Mouse (Mus musculus) neural tube, embryonic 11.5 days (tissue): ENCODE measurements at regions not wholly inside any gene's neighbourhood (a gene's known extent, or its start where the extent isn't known, plus 50 kb on each side); places are given as distances from the start of the nearest gene placed in this dataset.

Source experiments
- ATAC-seq: fragments of 200-750 bp; cut with Nextera tagmentation; 2 replicates; pipeline ENCODE4 v1.8.0; 2017; ENCODE audit warnings: moderate number of reproducible peaks, mild to moderate bottlenecking, moderate TSS enrichment, moderate library complexity; ENCODE audit not compliant: insufficient read depth, low FRiP score, low TSS enrichment
- DNase-seq: peaks from one replicate; pipeline ENCODE4 v3.0.0-alpha.2; 2015; ENCODE audit warnings: low spot score
- H3K27ac ChIP-seq: fragments of 300-500 bp; sonication (generic); 2 replicates; pipeline ENCODE4 v1.5.1; 2014; ENCODE audit warnings: low read depth, mild to moderate bottlenecking, low read length
- H3K27me3 ChIP-seq: fragments of 300-500 bp; sonication (generic); 2 replicates; pipeline ENCODE4 v1.6.1; 2014; ENCODE audit warnings: mild to moderate bottlenecking, low read length, mixed read lengths; ENCODE audit not compliant: control insufficient read depth, insufficient read depth
- H3K36me3 ChIP-seq: fragments of 300-500 bp; sonication (generic); 2 replicates; pipeline ENCODE4 v1.6.1; 2014; ENCODE audit warnings: mild to moderate bottlenecking, low read length, moderate library complexity, mixed read lengths; ENCODE audit not compliant: control insufficient read depth, insufficient read depth
- H3K4me1 ChIP-seq: fragments of 300-500 bp; sonication (generic); 2 replicates; pipeline ENCODE4 v1.6.1; 2014; ENCODE audit warnings: low read length, mixed read lengths; ENCODE audit not compliant: control insufficient read depth, insufficient read depth
- H3K4me2 ChIP-seq: fragments of 300-500 bp; sonication (generic); 2 replicates; pipeline ENCODE4 v1.6.1; 2014; ENCODE audit warnings: low read depth, mild to moderate bottlenecking, moderate library complexity
- H3K4me3 ChIP-seq: fragments of 300-500 bp; sonication (generic); 2 replicates; pipeline ENCODE4 v1.5.1; 2014; ENCODE audit warnings: low read depth, low read length
- H3K9ac ChIP-seq: fragments of 300-500 bp; sonication (generic); 2 replicates; pipeline ENCODE4 v1.6.1; 2014; ENCODE audit warnings: mild to moderate bottlenecking, low read length
- H3K9me3 ChIP-seq: fragments of 300-500 bp; sonication (generic); 2 replicates; pipeline ENCODE4 v1.6.1; 2016; ENCODE audit warnings: low read length; ENCODE audit not compliant: control insufficient read depth
- WGBS: fragments of 180-500 bp; shearing (Covaris S2); extraction: QIAGEN DNeasy Blood & Tissue Kit; methylation state at CpG from one replicate; pipeline ENCODE4 v1.1.7; 2014; 5-methylcytosine and 5-hydroxymethylcytosine counted together

GRCm38 (mm10) chr14:15603954-15604523 is 165.3 kb upstream of the Lrrc3b start:
- Histone ChIP-seq H3K27ac (no peak overlapping the region), H3K4me3 (no peak overlapping the region), H3K4me1 (no peaks in the 10 kb centered on the region), H3K9ac (no peak overlapping the region), H3K36me3 (no peaks in the 10 kb centered on the region), H3K27me3 (no peaks in the 10 kb centered on the region), H3K4me2 (no peak overlapping the region), H3K9me3 (no peaks in the 10 kb centered on the region)
- no peak for DNase-seq
- no peak for ATAC-seq
- 91% methylated on average over 3 of the region's 3 CpGs for WGBS

GRCm38 (mm10) chr14:15610166-15610565 is 171.4 kb upstream of the Lrrc3b start:
- Histone ChIP-seq H3K4me1 (no peaks in the 10 kb centered on the region), H3K27me3 (no peaks in the 10 kb centered on the region), H3K36me3 (no peaks in the 10 kb centered on the region), H3K4me2 (no peak overlapping the region), H3K9ac (no peak overlapping the region), H3K4me3 (no peak overlapping the region), H3K9me3 (no peaks in the 10 kb centered on the region), H3K27ac (no peak overlapping the region)
- 56% methylated on average over 1 of the region's 1 CpGs for WGBS
- DNase-seq (no peak), ATAC-seq (no peak)

GRCm38 (mm10) chr14:15634581-15634980 is 195.8 kb upstream of the Lrrc3b start:
- Histone ChIP-seq H3K27ac (no peak overlapping the region), H3K9ac (no peak overlapping the region), H3K27me3 (no peaks in the 10 kb centered on the region), H3K4me2 (no peak overlapping the region), H3K4me3 (no peak overlapping the region), H3K36me3 (no peaks in the 10 kb centered on the region), H3K4me1 (no peaks in the 10 kb centered on the region), H3K9me3 (no peaks in the 10 kb centered on the region)
- ATAC-seq = no peak
- 53% methylated on average over 2 of the region's 2 CpGs for WGBS
- DNase-seq = no peak

- WGBS = 85% methylated on average over 2 of the region's 2 CpGs
- no peaks in the 10 kb centered on the region for H3K27me3 ChIP-seq
- ATAC-seq = no peak
- no peaks in the 10 kb centered on the region for H3K4me1 ChIP-seq
- DNase-seq = no peak
- H3K4me2 ChIP-seq = no peak overlapping the region
- no peaks in the 10 kb centered on the region for H3K36me3 ChIP-seq
- H3K9ac ChIP-seq = no peak overlapping the region
- no peaks in the 10 kb centered on the region for H3K9me3 ChIP-seq
- H3K4me3 ChIP-seq = no peak overlapping the region
- H3K27ac ChIP-seq = no peak overlapping the region
Measured at GRCm38 (mm10) chr14:15637681-15638080, 198.9 kb upstream of the Lrrc3b start.

- Histone ChIP-seq H3K27me3 (no peaks in the 10 kb centered on the region), H3K4me2 (no peak overlapping the region), H3K27ac (no peak overlapping the region), H3K36me3 (no peaks in the 10 kb centered on the region), H3K4me1 (no peaks in the 10 kb centered on the region), H3K9ac (no peak overlapping the region), H3K9me3 (no peaks in the 10 kb centered on the region), H3K4me3 (no peak overlapping the region)
- DNase-seq (no peak), ATAC-seq (no peak)
- WGBS = 95% methylated on average over 1 of the region's 1 CpGs
Measured at GRCm38 (mm10) chr14:15638869-15639268, 200.1 kb upstream of the Lrrc3b start.

GRCm38 (mm10) chr14:15660886-15661285 is 222.1 kb upstream of the Lrrc3b start:
- no peak overlapping the region for H3K9ac ChIP-seq
- no peak overlapping the region for H3K27ac ChIP-seq
- no peak for DNase-seq
- no peaks in the 10 kb centered on the region for H3K36me3 ChIP-seq
- H3K9me3 ChIP-seq = no peaks in the 10 kb centered on the region
- 50% methylated on average over 2 of the region's 2 CpGs for WGBS
- H3K4me2 ChIP-seq = no peak overlapping the region
- no peak for ATAC-seq
- H3K4me3 ChIP-seq = no peak overlapping the region
- no peaks in the 10 kb centered on the region for H3K27me3 ChIP-seq
- no peaks in the 10 kb centered on the region for H3K4me1 ChIP-seq

- no peak overlapping the region for H3K9ac ChIP-seq
- H3K36me3 ChIP-seq = no peaks in the 10 kb centered on the region
- H3K4me2 ChIP-seq = no peak overlapping the region
- H3K9me3 ChIP-seq = no peaks in the 10 kb centered on the region
- H3K4me1 ChIP-seq = no peaks in the 10 kb centered on the region
- ATAC-seq (no peak), DNase-seq (no peak)
- no peak overlapping the region for H3K27ac ChIP-seq
- no peaks in the 10 kb centered on the region for H3K27me3 ChIP-seq
- H3K4me3 ChIP-seq = no peak overlapping the region
Measured at GRCm38 (mm10) chr14:15672292-15672691, 233.5 kb upstream of the Lrrc3b start.

- 87% methylated on average over 2 of the region's 2 CpGs for WGBS
- ATAC-seq = no peak
- no peak overlapping the region for H3K4me3 ChIP-seq
- H3K9me3 ChIP-seq = no peaks in the 10 kb centered on the region
- no peak overlapping the region for H3K4me2 ChIP-seq
- no peak overlapping the region for H3K27ac ChIP-seq
- H3K27me3 ChIP-seq = no peaks in the 10 kb centered on the region
- H3K4me1 ChIP-seq = no peaks in the 10 kb centered on the region
- no peak for DNase-seq
- no peak overlapping the region for H3K9ac ChIP-seq
- H3K36me3 ChIP-seq = no peaks in the 10 kb centered on the region
Measured at GRCm38 (mm10) chr14:15677218-15677617, 238.4 kb upstream of the Lrrc3b start.

GRCm38 (mm10) chr14:15679456-15679855 is 240.7 kb upstream of the Lrrc3b start:
- no peaks in the 10 kb centered on the region for H3K4me1 ChIP-seq
- 78% methylated on average over 2 of the region's 2 CpGs for WGBS
- DNase-seq (no peak), ATAC-seq (no peak)
- no peaks in the 10 kb centered on the region for H3K36me3 ChIP-seq
- H3K27ac ChIP-seq = no peak overlapping the region
- H3K4me2 ChIP-seq = no peak overlapping the region
- no peak overlapping the region for H3K4me3 ChIP-seq
- H3K9ac ChIP-seq = no peak overlapping the region
- H3K27me3 ChIP-seq = no peaks in the 10 kb centered on the region
- H3K9me3 ChIP-seq = no peaks in the 10 kb centered on the region
